Mouse (Mus musculus) stomach, postnatal 0 days (tissue): ENCODE measurements at regions not wholly inside any gene's neighbourhood (a gene's known extent, or its start where the extent isn't known, plus 50 kb on each side); places are given as distances from the start of the nearest gene placed in this dataset.

Experiments
- ATAC-seq: fragments of 200-750 bp; cut with Nextera tagmentation; 2 replicates; pipeline ENCODE4 v1.8.0; 2017; ENCODE audit not compliant: low FRiP score, low TSS enrichment
- DNase-seq: peaks from one replicate; pipeline ENCODE4 v3.0.0-alpha.2; 2016; ENCODE audit warnings: low spot score
- H3K27ac ChIP-seq: fragments of 300-500 bp; sonication (generic); replicated peaks from 2 replicates; pipeline ENCODE4 v1.5.1; 2014; ENCODE audit warnings: mild to moderate bottlenecking, control low read depth
- H3K27me3 ChIP-seq: fragments of 300-500 bp; sonication (generic); 2 replicates; pipeline ENCODE4 v1.6.1; 2014; ENCODE audit warnings: low read length; ENCODE audit not compliant: control insufficient read depth, insufficient read depth
- H3K36me3 ChIP-seq: fragments of 300-500 bp; sonication (generic); 2 replicates; pipeline ENCODE4 v1.6.1; 2014; ENCODE audit warnings: low read length, mixed read lengths; ENCODE audit not compliant: control insufficient read depth, insufficient read depth
- H3K4me1 ChIP-seq: fragments of 300-500 bp; sonication (generic); replicated peaks from 2 replicates; pipeline ENCODE4 v1.6.1; 2014; ENCODE audit warnings: antibody characterized with exemption; ENCODE audit not compliant: control insufficient read depth, insufficient read depth
- H3K4me2 ChIP-seq: fragments of 300-500 bp; sonication (generic); replicated peaks from 2 replicates; pipeline ENCODE4 v1.6.1; 2014; ENCODE audit warnings: low read depth, mild to moderate bottlenecking, control low read depth, moderate library complexity
- H3K4me3 ChIP-seq: fragments of 300-500 bp; sonication (generic); 2 replicates; pipeline ENCODE4 v1.5.1; 2014; ENCODE audit warnings: low read depth, low read length, control low read depth
- H3K9ac ChIP-seq: fragments of 300-500 bp; sonication (generic); 2 replicates; pipeline ENCODE4 v1.6.1; 2014; ENCODE audit warnings: mild to moderate bottlenecking, low read length, control low read depth, mixed read lengths
- H3K9me3 ChIP-seq: fragments of 300-500 bp; sonication (generic); 2 replicates; pipeline ENCODE4 v1.6.1; 2016; ENCODE audit warnings: low read length; ENCODE audit not compliant: control insufficient read depth
- CTCF ChIP-seq: IDR thresholded peaks from 2 replicates; pipeline ENCODE4 v1.5.1; 2016; ENCODE audit warnings: antibody characterized with exemption, low read depth, mild to moderate bottlenecking, moderate library complexity
- EP300 ChIP-seq: optimal IDR thresholded peaks from 2 replicates; pipeline ENCODE3; 2016; ENCODE audit warnings: antibody characterized with exemption
- WGBS: fragments of 180-500 bp; shearing (Covaris S2); extraction: QIAGEN DNeasy Blood & Tissue Kit; methylation state at CpG from one replicate; pipeline ENCODE4 v1.1.7; 2014; 5-methylcytosine and 5-hydroxymethylcytosine counted together

GRCm38 (mm10) chr4:64952651-64953050, 171.3 kb upstream of the Pappa start:
- no peak for ATAC-seq
- Histone ChIP-seq H3K4me3 (no peak overlapping the region), H3K9ac (no peak overlapping the region), H3K36me3 (no peaks in the 10 kb centered on the region), H3K9me3 (no peaks in the 10 kb centered on the region), H3K4me1 (no peaks in the 10 kb centered on the region), H3K27me3 (no peaks in the 10 kb centered on the region), H3K27ac (no peak overlapping the region), H3K4me2 (no peak overlapping the region)
- no peak for DNase-seq
- no peak for TF ChIP-seq CTCF
- TF ChIP-seq EP300, result no peak

GRCm38 (mm10) chr4:64958843-64959242, 165.1 kb upstream of the Pappa start:
- Histone ChIP-seq H3K4me1 (no peaks in the 10 kb centered on the region), H3K36me3 (no peaks in the 10 kb centered on the region), H3K9ac (no peak overlapping the region), H3K4me3 (no peak overlapping the region), H3K4me2 (no peak overlapping the region), H3K27me3 (no peaks in the 10 kb centered on the region), H3K9me3 (no peaks in the 10 kb centered on the region), H3K27ac (no peak overlapping the region)
- DNase-seq (no peak), ATAC-seq (no peak)
- WGBS, result 74% methylated on average over 4 of the region's 4 CpGs
- no peak for TF ChIP-seq EP300
- no peak for TF ChIP-seq CTCF

- Histone ChIP-seq H3K4me2 (no peak overlapping the region), H3K4me3 (no peak overlapping the region), H3K4me1 (no peaks in the 10 kb centered on the region), H3K36me3 (no peaks in the 10 kb centered on the region), H3K9ac (no peak overlapping the region), H3K27ac (no peak overlapping the region), H3K9me3 (no peaks in the 10 kb centered on the region), H3K27me3 (no peaks in the 10 kb centered on the region)
- DNase-seq (no peak), ATAC-seq (no peak)
- no peak for TF ChIP-seq CTCF
- 18% methylated on average over 4 of the region's 4 CpGs for WGBS
Observed at GRCm38 (mm10) chr4:64961796-64962195, 162.2 kb upstream of the Pappa start.
